Comparison of ENCODE assay signal across 8 mouse cellular contexts in the genomic region with DNA sequence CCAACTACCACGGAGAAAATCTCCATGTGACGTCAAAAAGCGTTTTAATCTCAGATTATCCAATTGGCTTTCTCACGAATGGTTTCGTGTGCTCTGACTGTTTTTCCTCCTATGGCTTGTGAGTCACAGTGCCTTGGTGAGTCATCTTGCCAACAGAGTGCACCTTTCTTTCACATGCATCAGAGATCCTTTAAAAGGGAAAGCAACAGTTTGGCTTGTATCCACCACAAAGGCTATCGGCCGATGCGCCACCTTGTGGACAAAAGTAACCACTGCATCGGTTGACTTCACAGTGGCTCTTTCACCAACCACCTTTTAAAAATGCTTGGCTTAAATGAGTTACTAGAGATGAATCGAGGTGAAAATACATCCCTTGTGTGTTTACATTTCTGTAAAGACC.
A peak's percentile ranks its signal among the peaks of the same experiment; 100 is the strongest.
DNase-seq lines count a peak whose midpoint lies in the region; ATAC-seq and TF ChIP-seq lines count a peak whose summit lies in the region.

No protein-coding gene starts in this region.

- H3K27ac ChIP-seq in ES-Bruce4 (ENCODE audit: insufficient read depth, low read length): no peak overlapping the region
- H3K27ac ChIP-seq in lung, postnatal 0 days (ENCODE audit: low read length): no peak overlapping the region

- ATAC-seq in lung, postnatal 0 days: peak; percentile 80
- ATAC-seq in monocyte, adult 5-6 weeks (replicated peaks; ENCODE audit: insufficient number of reproducible peaks, low FRiP score, low TSS enrichment, poor library complexity, severe bottlenecking): no peak

- peaks cover 2% of the 10 kb centered on the region for H3K4me1 ChIP-seq in ES-Bruce4 (ENCODE audit: control insufficient read depth, insufficient read depth, low read length)
- H3K4me1 ChIP-seq in lung, postnatal 0 days (ENCODE audit: insufficient read depth, low read depth, low read length): no peaks in the 10 kb centered on the region

- DNase-seq in adrenal gland, adult 8-10 months: peak; percentile 71
- DNase-seq in embryo, embryonic 10.5 days (ENCODE audit: low spot score): peak; percentile 87
- peak; percentile 55 to 64 for DNase-seq in gastrocnemius, postnatal 36 days
- peak; percentile 51 for DNase-seq in large intestine, adult 2 months (ENCODE audit: low read depth, low spot score)
- peak; percentile 93 for DNase-seq in lung, postnatal 0 days (ENCODE audit: low spot score)
- DNase-seq in retina, postnatal 7 days (ENCODE audit: low read depth, low spot score): peak; percentile 58

- peak; percentile 80 for TF ChIP-seq CTCF in ES-Bruce4 (IDR thresholded peaks at IDR 0.05; ENCODE audit: low read depth, low read length)
- peak; percentile 95 for TF ChIP-seq CTCF in lung, postnatal 0 days (IDR thresholded peaks at IDR 0.05)

- no peaks in the 10 kb centered on the region; the same call in 1 of the 2 replicates for H3K27me3 ChIP-seq in ES-Bruce4 (ENCODE audit: control insufficient read depth, insufficient read depth, low read length, poor library complexity, severe bottlenecking)
- no peaks in the 10 kb centered on the region for H3K27me3 ChIP-seq in lung, postnatal 0 days (replicated peaks; ENCODE audit: insufficient read depth, low read length)

- TF ChIP-seq POLR2A in ES-Bruce4 (IDR thresholded peaks at IDR 0.05; ENCODE audit: insufficient read depth, low read length): no peak

- no peak for TF ChIP-seq EP300 in ES-Bruce4 (IDR thresholded peaks at IDR 0.05; ENCODE audit: insufficient read depth, low read depth, low read length)
- no peak for TF ChIP-seq EP300 in lung, postnatal 0 days (IDR thresholded peaks at IDR 0.05)

- no peak overlapping the region for H3K4me3 ChIP-seq in ES-Bruce4 (ENCODE audit: low read depth, low read length)
- H3K4me3 ChIP-seq in lung, postnatal 0 days (ENCODE audit: low read depth, low read length): no peak overlapping the region

- H3K9ac ChIP-seq in ES-Bruce4 (ENCODE audit: low read depth, poor library complexity, severe bottlenecking): no peak overlapping the region
- no peak overlapping the region for H3K9ac ChIP-seq in lung, postnatal 0 days (replicated peaks; ENCODE audit: low read depth)

- H3K36me3 ChIP-seq in ES-Bruce4 (ENCODE audit: control insufficient read depth, insufficient read depth, low read length, poor library complexity, severe bottlenecking): no peaks in the 10 kb centered on the region
- H3K36me3 ChIP-seq in lung, postnatal 0 days (ENCODE audit: insufficient read depth, low read length): no peaks in the 10 kb centered on the region

- H3K9me3 ChIP-seq in ES-Bruce4 (replicated peaks; ENCODE audit: control insufficient read depth, insufficient read depth, low read length, poor library complexity, severe bottlenecking): no peaks in the 10 kb centered on the region
- no peaks in the 10 kb centered on the region for H3K9me3 ChIP-seq in lung, postnatal 0 days (ENCODE audit: low read length)

- H3K4me2 ChIP-seq in lung, postnatal 0 days (replicated peaks; ENCODE audit: low read depth, low read length): no peak overlapping the region

- 13% methylated on average over 10 of the region's 10 CpGs for WGBS in large intestine, adult 2 months
- 24% methylated on average over 10 of the region's 10 CpGs for WGBS in lung, postnatal 0 days

- intact Hi-C loops in gastrocnemius, postnatal 36 days (cut with DNase I): loop anchor here (5.0 kb wide), 3 partner anchors 203 to 433 kb away; no protein-coding TSS in a partner anchor
